Mouse (Mus musculus): ENCODE data around the gene Oser1.

Gene Oser1

GRCm38 (mm10) chr2:163404037-163404815, 20.3 kb downstream of the Oser1 start:
- in situ Hi-C loops (cut with MboI, MseI) = no loop called here

- in situ Hi-C loops (cut with MboI, MseI) = no loop called here
Measured at GRCm38 (mm10) chr2:163401221-163401620, 23.3 kb downstream of the Oser1 start.

GRCm38 (mm10) chr2:163399222-163399621, 25.3 kb downstream of the Oser1 start:
- in situ Hi-C loops (cut with MboI, MseI) = loop anchor here (5.0 kb wide), 1 partner anchor 47 kb away; no protein-coding TSS in a partner anchor

- in situ Hi-C loops (cut with MboI, MseI) = loop anchor here (5.0 kb wide), 1 partner anchor 46 kb away; no protein-coding TSS in a partner anchor
Measured at GRCm38 (mm10) chr2:163398770-163399169, 25.7 kb downstream of the Oser1 start.

GRCm38 (mm10) chr2:163397905-163398304, 26.6 kb downstream of the Oser1 start, which contains the start of gene Jph2:
Jph2 (minus strand) TSS chr2:163397993.
- in situ Hi-C loops (cut with MboI, MseI) = loop anchor here (5.0 kb wide), 1 partner anchor 46 kb away; no protein-coding TSS in a partner anchor

GRCm38 (mm10) chr2:163397071-163397470, 27.4 kb downstream of the Oser1 start:
- in situ Hi-C loops (cut with MboI, MseI) = loop anchor here (5.0 kb wide), 1 partner anchor 45 kb away; no protein-coding TSS in a partner anchor

GRCm38 (mm10) chr2:163394977-163395376, 29.5 kb downstream of the Oser1 start:
- in situ Hi-C loops (cut with MboI, MseI) = loop anchor here (5.0 kb wide), 1 partner anchor 43 kb away; no protein-coding TSS in a partner anchor

- in situ Hi-C loops (cut with MboI, MseI) = no loop called here
Measured at GRCm38 (mm10) chr2:163393976-163394375, 30.5 kb downstream of the Oser1 start.

- in situ Hi-C loops (cut with MboI, MseI) = no loop called here
Measured at GRCm38 (mm10) chr2:163393241-163393640, 31.3 kb downstream of the Oser1 start.

- in situ Hi-C loops (cut with MboI, MseI) = no loop called here
Measured at GRCm38 (mm10) chr2:163392436-163392835, 32.1 kb downstream of the Oser1 start.

GRCm38 (mm10) chr2:163386423-163387190, 37.9 kb downstream of the Oser1 start:
- in situ Hi-C loops (cut with MboI, MseI) = no loop called here

- in situ Hi-C loops (cut with MboI, MseI) = no loop called here
Measured at GRCm38 (mm10) chr2:163385126-163385525, 39.4 kb downstream of the Oser1 start.

- in situ Hi-C loops (cut with MboI, MseI) = no loop called here
Measured at GRCm38 (mm10) chr2:163381246-163381645, 43.3 kb downstream of the Oser1 start.

- in situ Hi-C loops (cut with MboI, MseI) = no loop called here
Measured at GRCm38 (mm10) chr2:163379366-163379765, 45.1 kb downstream of the Oser1 start.

GRCm38 (mm10) chr2:163376082-163376481, 48.4 kb downstream of the Oser1 start:
- in situ Hi-C loops (cut with MboI, MseI) = no loop called here

- in situ Hi-C loops (cut with MboI, MseI) = no loop called here
Measured at GRCm38 (mm10) chr2:163375468-163375867, 49.0 kb downstream of the Oser1 start.

GRCm38 (mm10) chr2:163372627-163373026, 51.9 kb downstream of the Oser1 start:
- in situ Hi-C loops (cut with MboI, MseI) = no loop called here

- in situ Hi-C loops (cut with MboI, MseI) = no loop called here
Measured at GRCm38 (mm10) chr2:163370175-163370574, 54.3 kb downstream of the Oser1 start.

GRCm38 (mm10) chr2:163364785-163365541, 59.5 kb downstream of the Oser1 start:
- in situ Hi-C loops (cut with MboI, MseI) = no loop called here

GRCm38 (mm10) chr2:163362940-163363921, 61.3 kb downstream of the Oser1 start:
- in situ Hi-C loops (cut with MboI, MseI) = no loop called here

All from T-helper 2 cell (primary cell).